Mouse (Mus musculus) T-cell, adult 66 days (primary cell): ENCODE results near the gene Sdhaf3. TPM values are rescaled to one million over a fixed set of nuclear protein-coding genes. Genes with fewer than 3 reads are reported as not detected.

Experiments used
- total RNA-seq, 2 experiments: library from RNA; stranded (reverse); gene quantifications; 3 replicates in 1 of 2; 4 replicates in 1 of 2; pipeline ENCODE4 v1.2.4; 2023

The Sdhaf3 gene
- 1 to 10 TPM; 4.4 to 4.8 TPM for total RNA-seq

DNA sequence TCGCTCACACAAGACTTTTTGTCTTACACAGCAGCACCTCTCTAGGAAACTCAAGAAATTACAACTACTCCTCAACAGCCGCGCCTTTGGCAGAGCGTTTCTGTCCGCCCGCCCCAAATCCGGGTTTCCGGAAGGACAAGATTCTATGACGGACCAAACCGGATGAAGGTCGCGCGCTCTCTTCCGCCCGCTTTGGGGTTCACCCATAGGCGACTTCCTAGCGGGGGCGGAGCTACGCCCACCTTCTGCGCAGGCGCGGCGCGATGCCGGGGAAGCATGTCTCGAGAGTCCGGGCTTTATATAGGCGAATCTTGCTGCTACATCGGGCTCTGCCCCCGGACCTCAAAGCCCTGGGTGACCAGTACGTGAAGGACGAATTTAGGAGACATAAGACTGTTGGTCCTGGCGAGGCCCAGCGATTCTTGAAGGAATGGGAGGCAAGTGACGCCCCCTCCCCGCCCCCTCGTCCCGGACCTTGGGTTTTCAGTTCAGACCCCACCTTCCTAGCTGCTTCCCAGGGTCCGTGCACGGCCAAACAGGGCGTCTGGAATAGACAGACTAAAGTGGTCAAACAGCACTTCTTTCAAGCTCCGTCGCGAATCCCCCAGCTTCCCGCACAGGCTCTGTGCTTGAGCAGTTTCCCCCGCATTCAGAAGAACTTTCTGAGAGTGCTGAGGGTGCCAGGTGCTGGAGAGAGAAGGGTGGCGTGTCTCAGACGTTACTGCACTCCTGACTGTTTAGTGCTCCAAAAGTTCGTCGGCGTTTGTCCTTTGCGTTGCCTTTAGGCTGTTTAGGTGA, at the start of gene Sdhaf3:
Gene Sdhaf3 (plus strand): TSS at position 241 of the 798 bp plus-strand sequence.

Other genes with a start within 250 kb of the Sdhaf3 start
- gene Dlx6, start 92.7 kb upstream of the Sdhaf3 start, total RNA-seq: not detected
- gene Dlx5, start 73.9 kb upstream of the Sdhaf3 start, total RNA-seq: not detected